Mouse (Mus musculus) kidney, adult 10 weeks (tissue): Measurements from ENCODE around the gene Ccnb2. TPM values are rescaled to one million over a fixed set of nuclear protein-coding genes. Genes with fewer than 3 reads are reported as not detected.

Experiments
- polyA plus RNA-seq: library from polyadenylated mRNA; stranded (reverse); fragments of 350-450 nt; fragmentation: Illumina TruSeq; extraction: RNeasy Lipid Tissue Mini Kit (QIAGEN cat#74804); gene quantifications from one replicate; pipeline ENCODE4 v1.2.3, GENCODE M21; 2014; ENCODE audit warnings: low read depth, low replicate concordance

The Ccnb2 gene
- 0.40 TPM for polyA plus RNA-seq

DNA sequence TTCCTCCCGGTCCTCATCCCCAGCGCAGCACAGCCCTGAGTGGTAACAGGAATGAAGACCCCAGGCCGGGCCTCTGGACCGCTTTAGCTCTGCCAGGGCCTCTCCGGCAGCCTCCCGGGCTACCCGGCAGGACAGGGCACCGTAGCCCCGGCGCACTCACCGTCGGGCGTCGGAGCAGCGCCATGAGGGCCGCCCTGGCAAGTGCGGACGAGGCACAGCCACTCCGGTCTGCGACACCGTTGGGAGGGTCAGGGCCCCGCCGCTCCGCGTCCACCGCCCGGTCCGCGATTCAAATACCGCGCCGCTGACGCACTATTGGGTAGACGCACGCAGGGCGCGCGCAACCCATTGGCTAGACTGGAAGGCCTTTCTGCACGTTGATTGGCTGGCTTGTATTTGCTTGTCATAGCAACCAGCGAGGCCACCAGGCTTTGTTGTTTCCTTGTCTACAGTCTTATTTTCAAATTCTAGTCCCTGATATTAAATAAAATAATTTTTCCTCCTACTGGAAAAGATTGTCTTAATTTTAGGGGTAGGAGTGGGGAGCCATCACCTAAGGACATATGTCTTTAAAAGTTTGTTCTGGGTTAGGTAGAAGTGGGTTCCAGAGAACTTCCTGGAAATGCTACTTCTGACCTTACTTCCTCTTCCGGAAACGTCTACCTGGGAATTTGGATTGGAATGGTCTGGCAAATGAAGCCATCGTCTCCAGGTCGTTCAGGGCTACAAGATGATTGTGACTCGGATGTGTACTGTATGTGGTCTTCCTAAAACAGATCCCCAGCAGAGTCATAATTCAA is at the start of gene Ccnb2:
Ccnb2 (minus strand) TSS at position 291 of the 800 bp plus-strand sequence.

Other genes with a start within 250 kb of the Ccnb2 start
- 14.8 TPM for gene Myo1e, start 214.2 kb downstream of the Ccnb2 start, polyA plus RNA-seq
- 36.5 TPM for gene Rnf111, start 82.2 kb upstream of the Ccnb2 start, polyA plus RNA-seq
- 54.5 TPM for gene Sltm, start 121.2 kb upstream of the Ccnb2 start, polyA plus RNA-seq
- not detected for gene Gm10642, start 234.7 kb upstream of the Ccnb2 start, polyA plus RNA-seq
- gene Mindy2, start 235.6 kb upstream of the Ccnb2 start, polyA plus RNA-seq, result 74.7 TPM